Mouse (Mus musculus) lung, postnatal 0 days (tissue): ENCODE data around the gene St6galnac5.

Source experiments
- CTCF ChIP-seq: IDR thresholded peaks from 2 replicates; pipeline ENCODE4 v1.5.1; 2016; ENCODE audit warnings: antibody characterized with exemption, mild to moderate bottlenecking
- EP300 ChIP-seq: IDR thresholded peaks from 2 replicates; pipeline ENCODE4 v1.6.1; 2016; ENCODE audit warnings: antibody characterized with exemption, mild to moderate bottlenecking, control low read depth

DNA sequence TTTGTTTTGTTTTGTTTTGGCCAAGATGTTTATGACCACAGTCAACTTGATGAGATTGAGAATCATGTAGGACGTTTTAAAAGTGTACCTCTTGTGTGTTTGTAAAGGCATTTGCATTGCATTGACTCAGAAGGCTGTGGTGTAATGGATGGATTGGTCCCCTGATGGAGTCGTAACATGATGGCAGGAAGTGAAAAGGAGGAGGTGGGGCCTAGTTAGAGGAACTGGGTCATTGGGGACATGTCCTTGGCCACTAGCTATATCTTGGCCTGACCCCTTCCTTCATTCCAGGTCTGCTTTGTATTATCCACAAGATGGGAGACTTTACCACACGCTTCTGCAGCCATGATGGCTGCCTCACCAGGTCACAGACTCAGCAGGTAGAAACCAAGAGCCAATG, 50.7 kb downstream of the St6galnac5 start:
- TF ChIP-seq CTCF = no peak
- TF ChIP-seq EP300 = no peak
